Mouse (Mus musculus) myocyte (in vitro differentiated cells): ENCODE data around the gene Robo1.

Experiments
- E2F4 ChIP-seq: IDR thresholded peaks from one replicate; pipeline ENCODE4 v1.6.1; 2011; ENCODE audit warnings: mild to moderate bottlenecking, control low read depth, moderate library complexity; ENCODE audit not compliant: insufficient read depth
- POLR2A ChIP-seq: IDR thresholded peaks from one replicate; pipeline ENCODE4 v1.6.1; 2011; ENCODE audit warnings: low read depth, mild to moderate bottlenecking, control low read depth, moderate library complexity; ENCODE audit not compliant: insufficient read length
- POLR2AphosphoS2 ChIP-seq: IDR thresholded peaks from one replicate; pipeline ENCODE4 v1.6.1; 2011; ENCODE audit warnings: low read depth, control low read depth; ENCODE audit not compliant: insufficient read length
- USF1 ChIP-seq: IDR thresholded peaks from one replicate; pipeline ENCODE4 v1.6.1; 2011; ENCODE audit warnings: low read depth, mild to moderate bottlenecking, control low read depth, moderate library complexity

DNA sequence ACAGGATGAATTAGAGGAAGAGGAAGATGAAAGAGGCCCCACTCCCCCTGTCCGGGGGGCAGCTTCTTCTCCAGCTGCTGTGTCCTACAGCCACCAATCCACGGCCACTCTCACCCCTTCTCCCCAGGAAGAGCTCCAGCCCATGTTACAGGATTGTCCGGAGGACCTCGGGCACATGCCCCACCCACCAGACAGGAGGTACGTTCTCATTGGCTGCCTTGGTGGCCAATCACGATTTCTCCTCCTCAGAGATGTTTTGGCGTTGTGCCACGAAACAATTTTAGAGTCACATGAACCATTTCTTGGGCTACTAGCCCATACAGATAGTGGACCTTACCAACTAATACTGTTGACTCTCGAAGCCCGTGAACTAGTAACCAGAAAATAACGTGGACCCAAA, 704.8 kb downstream of the Robo1 start:
- no peak for TF ChIP-seq POLR2AphosphoS2
- no peak for TF ChIP-seq POLR2A
- TF ChIP-seq USF1: no peak
- no peak for TF ChIP-seq E2F4
